Mouse (Mus musculus) lung, postnatal 0 days (tissue): Measurements from ENCODE around the gene Suz12. TPM values are rescaled to one million over a fixed set of nuclear protein-coding genes. Genes with fewer than 3 reads are reported as not detected.
"Not testable (repeated sequence)": the region's sequence is repeated elsewhere in the genome, so short reads cannot be mapped to it uniquely, and the experiment has no call there.

Source experiments
- ATAC-seq: fragments of 200-750 bp; cut with Nextera tagmentation; 2 replicates; pipeline ENCODE4 v1.8.0; 2017; ENCODE audit warnings: moderate library complexity
- DNase-seq: peaks from one replicate; pipeline ENCODE4 v3.0.0-alpha.2; 2016; ENCODE audit warnings: low spot score
- H3K27ac ChIP-seq: fragments of 300-500 bp; sonication (generic); 2 replicates; pipeline ENCODE4 v1.5.1; 2014; ENCODE audit warnings: antibody characterized with exemption, mild to moderate bottlenecking, low read length, mixed read lengths
- H3K27me3 ChIP-seq: fragments of 300-500 bp; sonication (generic); replicated peaks from 2 replicates; pipeline ENCODE4 v1.6.1; 2014; ENCODE audit warnings: low read length, mixed read lengths; ENCODE audit not compliant: insufficient read depth
- H3K36me3 ChIP-seq: fragments of 300-500 bp; sonication (generic); 2 replicates; pipeline ENCODE4 v1.6.1; 2014; ENCODE audit warnings: low read length, mixed read lengths; ENCODE audit not compliant: insufficient read depth
- H3K4me1 ChIP-seq: fragments of 300-500 bp; sonication (generic); 2 replicates; pipeline ENCODE4 v1.6.1; 2014; ENCODE audit warnings: antibody characterized with exemption, low read depth, low read length, mixed read lengths; ENCODE audit not compliant: insufficient read depth
- H3K4me2 ChIP-seq: fragments of 300-500 bp; sonication (generic); replicated peaks from 2 replicates; pipeline ENCODE4 v1.6.1; 2014; ENCODE audit warnings: low read depth, mild to moderate bottlenecking, low read length, moderate library complexity, mixed read lengths
- H3K4me3 ChIP-seq: fragments of 300-500 bp; sonication (generic); 2 replicates; pipeline ENCODE4 v1.5.1; 2014; ENCODE audit warnings: low read depth, low read length
- H3K9ac ChIP-seq: fragments of 300-500 bp; sonication (generic); replicated peaks from 2 replicates; pipeline ENCODE4 v1.6.1; 2014; ENCODE audit warnings: low read depth, mild to moderate bottlenecking
- H3K9me3 ChIP-seq: fragments of 300-500 bp; sonication (generic); 2 replicates; pipeline ENCODE4 v1.6.1; 2016; ENCODE audit warnings: low read length, mixed read lengths
- CTCF ChIP-seq: IDR thresholded peaks from 2 replicates; pipeline ENCODE4 v1.5.1; 2016; ENCODE audit warnings: antibody characterized with exemption, mild to moderate bottlenecking
- EP300 ChIP-seq: IDR thresholded peaks from 2 replicates; pipeline ENCODE4 v1.6.1; 2016; ENCODE audit warnings: antibody characterized with exemption, mild to moderate bottlenecking, control low read depth
- WGBS: fragments of 180-500 bp; shearing (Covaris S2); extraction: QIAGEN DNeasy Blood & Tissue Kit; methylation state at CpG from one replicate; pipeline ENCODE4 v1.1.7; 2014; 5-methylcytosine and 5-hydroxymethylcytosine counted together
- polyA plus RNA-seq: library from polyadenylated mRNA; unstranded; fragments of >200 nt; fragmentation: Nextera tagmentation; extraction: Ambion mirVana; gene quantifications from 2 replicates; pipeline ENCODE4 v1.2.1, GENCODE M21; 2015

Suz12 gene
- polyA plus RNA-seq, 1 experiment from 2014 or later, result 9.7 TPM

DNA sequence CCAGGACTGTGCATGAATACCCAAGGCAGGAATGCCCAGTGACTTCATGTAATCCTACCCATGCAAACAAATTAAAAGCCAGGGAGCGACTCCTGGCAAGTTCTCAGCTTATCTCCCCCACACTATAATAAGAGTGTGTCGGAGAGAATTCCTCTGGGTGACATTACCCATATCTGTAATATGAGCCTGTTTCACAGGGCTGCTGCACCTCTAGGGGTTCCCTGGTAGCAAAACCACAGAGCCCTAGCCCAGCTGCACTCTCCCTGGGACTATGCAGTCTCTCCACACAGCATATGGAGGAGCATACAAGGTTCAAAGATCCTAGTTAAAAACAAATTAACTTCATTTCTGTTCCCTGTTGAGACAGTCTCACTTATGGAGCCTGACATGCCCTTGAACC lies 57.2 kb downstream of the Suz12 start:
- peak; percentile 34; the same call in 1 of the 2 replicates for ATAC-seq
- no peaks in the 10 kb centered on the region for H3K4me1 ChIP-seq
- no peak overlapping the region for H3K9ac ChIP-seq
- peaks cover 17% of the 10 kb centered on the region; the same call in 1 of the 2 replicates for H3K36me3 ChIP-seq
- no peaks in the 10 kb centered on the region for H3K27me3 ChIP-seq
- H3K4me3 ChIP-seq, result no peak overlapping the region
- peak; percentile 33; the same call in 1 of the 2 replicates for TF ChIP-seq EP300
- no peak for TF ChIP-seq CTCF
- no peak overlapping the region for H3K4me2 ChIP-seq
- DNase-seq, result peak; percentile 21
- 42% methylated on average over 2 of the region's 2 CpGs for WGBS
- 0 out of 2 replicates have a peak overlapping the region, but pooled peaks have one; percentile 0 for H3K27ac ChIP-seq
- H3K9me3 ChIP-seq, result no peaks in the 10 kb centered on the region

GRCm38 (mm10) chr11:80052456-80052855 lies 59.5 kb downstream of the Suz12 start:
- Histone ChIP-seq H3K4me3 (no peak overlapping the region), H3K9ac (no peak overlapping the region), H3K4me2 (no peak overlapping the region), H3K27me3 (no peaks in the 10 kb centered on the region), H3K9me3 (no peaks in the 10 kb centered on the region), H3K36me3 (peaks cover 33% of the 10 kb centered on the region), H3K4me1 (no peaks in the 10 kb centered on the region), H3K27ac (peak overlapping the region; percentile 78)
- TF ChIP-seq CTCF (no peak), EP300 (no peak)
- WGBS, result 71% methylated on average over 7 of the region's 7 CpGs
- ATAC-seq (no peak), DNase-seq (no peak)

GRCm38 (mm10) chr11:80053171-80053570 lies 60.3 kb downstream of the Suz12 start:
- ATAC-seq (peak; percentile 65), DNase-seq (peak; percentile 55)
- Histone ChIP-seq H3K9me3 (no peaks in the 10 kb centered on the region), H3K36me3 (peaks cover 38% of the 10 kb centered on the region), H3K4me3 (no peak overlapping the region), H3K9ac (no peak overlapping the region), H3K4me2 (no peak overlapping the region), H3K27ac (peak overlapping the region; percentile 78), H3K27me3 (no peaks in the 10 kb centered on the region), H3K4me1 (no peaks in the 10 kb centered on the region)
- peak; percentile 87 for TF ChIP-seq EP300
- no peak for TF ChIP-seq CTCF
- WGBS, result 65% methylated on average over 5 of the region's 5 CpGs

- DNase-seq (peak; percentile 72), ATAC-seq (peak; percentile 59)
- Histone ChIP-seq H3K9me3 (no peaks in the 10 kb centered on the region), H3K27ac (peak overlapping the region; percentile 78), H3K36me3 (peaks cover 40% of the 10 kb centered on the region), H3K4me1 (no peaks in the 10 kb centered on the region), H3K4me3 (no peak overlapping the region), H3K4me2 (no peak overlapping the region), H3K9ac (no peak overlapping the region), H3K27me3 (no peaks in the 10 kb centered on the region)
- peak; percentile 61 for TF ChIP-seq EP300
- TF ChIP-seq CTCF, result no peak
- WGBS, result 21% methylated on average over 4 of the region's 4 CpGs
Observed at GRCm38 (mm10) chr11:80054659-80055058, 61.8 kb downstream of the Suz12 start.

GRCm38 (mm10) chr11:80056141-80056540 lies 63.2 kb downstream of the Suz12 start:
- Histone ChIP-seq H3K4me2 (no peak overlapping the region), H3K27ac (peak overlapping the region; percentile 15; the same call in 1 of the 2 replicates), H3K4me1 (no peaks in the 10 kb centered on the region), H3K27me3 (no peaks in the 10 kb centered on the region), H3K4me3 (no peak overlapping the region), H3K9me3 (no peaks in the 10 kb centered on the region), H3K9ac (no peak overlapping the region), H3K36me3 (peaks cover 48% of the 10 kb centered on the region)
- ATAC-seq, result peak; percentile 88
- 68% methylated on average over 9 of the region's 9 CpGs for WGBS
- DNase-seq, result peak; percentile 72
- TF ChIP-seq EP300 (peak; percentile 86), CTCF (no peak)

GRCm38 (mm10) chr11:80062159-80062558 lies 69.3 kb downstream of the Suz12 start:
- no peak overlapping the region for H3K9ac ChIP-seq

DNA sequence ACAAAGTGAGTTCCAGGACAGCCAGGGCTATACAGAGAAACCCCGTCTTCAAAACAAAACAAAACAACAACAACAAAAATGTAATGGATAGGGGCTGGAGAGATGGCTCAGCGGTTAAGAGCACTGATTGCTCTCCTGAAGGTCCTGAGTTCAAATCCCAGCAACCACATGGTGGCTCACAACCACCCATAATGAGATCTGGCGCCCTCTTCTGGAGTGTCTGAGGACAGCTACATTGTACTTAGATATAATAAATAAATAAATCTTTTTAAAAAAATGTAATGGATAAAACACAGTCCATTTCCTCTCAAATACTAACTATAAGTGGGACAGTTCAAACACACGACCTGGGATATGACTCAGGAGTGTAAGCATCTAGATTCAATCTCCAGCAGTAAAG lies 73.5 kb downstream of the Suz12 start:
- not testable (repeated sequence) for H3K9ac ChIP-seq, H3K4me1 ChIP-seq, ATAC-seq, H3K27ac ChIP-seq, H3K36me3 ChIP-seq, H3K27me3 ChIP-seq, DNase-seq, H3K4me2 ChIP-seq, H3K4me3 ChIP-seq, H3K9me3 ChIP-seq
- WGBS, result 82% methylated on average over 4 of the region's 4 CpGs

More at GRCm38 (mm10) chr11:80062159-80062558, 69.3 kb downstream of the Suz12 start:
- Histone ChIP-seq H3K27me3 (no peaks in the 10 kb centered on the region), H3K4me1 (no peaks in the 10 kb centered on the region), H3K4me3 (no peak overlapping the region), H3K36me3 (peaks cover 24% of the 10 kb centered on the region), H3K27ac (peak overlapping the region; percentile 7; the same call in 1 of the 2 replicates), H3K9me3 (no peaks in the 10 kb centered on the region), H3K4me2 (no peak overlapping the region)
- ATAC-seq (peak; percentile 57), DNase-seq (peak; percentile 17)
- TF ChIP-seq CTCF (no peak), EP300 (no peak)
- 50% methylated on average over 4 of the region's 4 CpGs for WGBS
